In the genomic region with DNA sequence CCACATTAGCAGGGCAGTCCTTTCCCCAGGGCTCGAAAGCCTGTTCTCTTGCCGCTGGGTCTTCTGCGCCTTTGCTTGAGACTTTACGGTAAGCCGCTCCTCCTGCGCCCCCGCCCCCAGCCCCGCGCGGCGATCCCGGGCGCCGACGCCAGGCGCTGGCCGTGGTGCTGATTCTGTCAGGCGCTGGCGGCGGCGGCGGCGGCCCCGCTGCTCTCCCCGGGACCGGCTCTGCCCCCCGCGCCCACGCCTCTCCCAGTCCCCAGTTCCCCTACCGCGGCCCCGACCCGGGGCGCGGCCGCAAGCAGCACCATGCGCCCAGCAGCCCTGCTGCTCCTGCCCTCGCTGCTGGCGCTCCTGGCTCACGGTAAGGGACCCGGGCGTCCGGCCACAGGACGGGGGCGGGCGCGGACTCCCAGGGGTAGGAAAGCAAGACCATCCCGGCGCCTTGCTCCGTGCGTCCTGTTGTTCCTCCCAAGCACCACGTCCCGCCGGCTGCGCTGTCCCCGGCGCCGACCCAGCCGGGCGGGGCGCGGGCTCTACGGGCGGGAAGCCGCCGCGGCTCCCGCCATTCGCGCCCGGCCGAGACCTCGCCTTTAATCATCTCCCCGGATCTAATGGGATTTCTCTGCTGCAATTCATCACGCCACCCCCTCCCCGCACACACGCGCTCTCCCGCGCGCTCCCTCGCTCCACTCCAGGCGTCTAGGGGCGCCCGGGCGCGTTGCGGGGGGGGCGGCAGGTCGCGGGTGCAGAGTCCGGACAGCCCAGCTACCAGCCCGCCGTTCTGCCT, we compare ENCODE assay signal across 8 mouse cellular contexts. TPM values are rescaled to one million over a fixed set of nuclear protein-coding genes. Genes with fewer than 3 reads are reported as not detected.
DNase-seq lines count a peak whose midpoint lies in the region; ATAC-seq and TF ChIP-seq lines count a peak whose summit lies in the region.

A gene (plus strand): TSS at position 50 of the 790 bp plus-strand sequence.

- TF ChIP-seq EP300 in heart, postnatal 0 days (IDR thresholded peaks at IDR 0.05; ENCODE audit: low read depth) = no peak

- H3K4me2 ChIP-seq in forebrain, embryonic 14.5 days (ENCODE audit: low read length) = peak within 1 kb of the TSS; percentile 86
- H3K4me2 ChIP-seq in heart, postnatal 0 days (ENCODE audit: low read depth, low read length) = peak within 1 kb of the TSS; percentile 68
- H3K4me2 ChIP-seq in liver, embryonic 16.5 days (ENCODE audit: low read depth, low read length) = peak within 1 kb of the TSS; percentile 71

- H3K4me3 ChIP-seq in forebrain, embryonic 14.5 days (ENCODE audit: low read depth, low read length) = peak within 1 kb of the TSS; percentile 87
- H3K4me3 ChIP-seq in heart, postnatal 0 days (ENCODE audit: low read depth, low read length) = peak within 1 kb of the TSS; percentile 44
- H3K4me3 ChIP-seq in liver, embryonic 16.5 days (ENCODE audit: low read depth, low read length) = peak within 1 kb of the TSS; percentile 45
- peak within 1 kb of the TSS; percentile 97 for H3K4me3 ChIP-seq in olfactory bulb, adult 2 months (ENCODE audit: insufficient read depth, low read depth, low read length)

- peak within 1 kb of the TSS; percentile 94 for H3K27ac ChIP-seq in forebrain, embryonic 14.5 days (ENCODE audit: low read depth, low read length)
- no peak within 1 kb of the TSS for H3K27ac ChIP-seq in heart, postnatal 0 days (ENCODE audit: low read depth)
- H3K27ac ChIP-seq in liver, embryonic 16.5 days (ENCODE audit: low read length) = no peak within 1 kb of the TSS
- peak within 1 kb of the TSS; percentile 96 for H3K27ac ChIP-seq in olfactory bulb, adult 2 months (ENCODE audit: insufficient read depth, low read depth, low read length)

- H3K4me1 ChIP-seq in forebrain, embryonic 14.5 days (ENCODE audit: control insufficient read depth, insufficient read depth, low read length) = peaks cover 54% of the 10 kb centered on the region
- H3K4me1 ChIP-seq in heart, postnatal 0 days (ENCODE audit: control insufficient read depth, insufficient read depth) = peaks cover 7% of the 10 kb centered on the region; the same call in 1 of the 2 replicates
- no peaks in the 10 kb centered on the region; the same call in 1 of the 2 replicates for H3K4me1 ChIP-seq in liver, embryonic 16.5 days (ENCODE audit: control insufficient read depth, low read depth, low read length)
- H3K4me1 ChIP-seq in olfactory bulb, adult 2 months (ENCODE audit: control insufficient read depth, insufficient read depth, low read length) = peaks cover 28% of the 10 kb centered on the region

- 0 out of 2 replicates have a peak, but pooled peaks cover 7% of the 10 kb centered on the region for H3K27me3 ChIP-seq in forebrain, embryonic 14.5 days (replicated peaks; ENCODE audit: control insufficient read depth, insufficient read depth, low read length)
- peaks cover 64% of the 10 kb centered on the region for H3K27me3 ChIP-seq in heart, postnatal 0 days (ENCODE audit: control insufficient read depth, insufficient read depth, low read length)
- H3K27me3 ChIP-seq in liver, embryonic 16.5 days (ENCODE audit: control insufficient read depth, insufficient read depth, low read depth, low read length) = peaks cover 66% of the 10 kb centered on the region

- WGBS in forebrain, embryonic 14.5 days = under 1% methylated on average over 79 of the region's 94 CpGs
- under 1% methylated on average over 84 of the region's 94 CpGs for WGBS in heart, postnatal 0 days
- WGBS in liver, embryonic 16.5 days (ENCODE audit: insufficient replicate concordance) = under 1% methylated on average over 73 of the region's 94 CpGs
- under 1% methylated on average over 91 of the region's 94 CpGs for WGBS in olfactory bulb, adult 2 months

- no peaks in the 10 kb centered on the region for H3K9me3 ChIP-seq in forebrain, embryonic 14.5 days (replicated peaks; ENCODE audit: control insufficient read depth, low read length)
- H3K9me3 ChIP-seq in heart, postnatal 0 days (replicated peaks; ENCODE audit: control insufficient read depth, low read length) = no peaks in the 10 kb centered on the region
- H3K9me3 ChIP-seq in liver, embryonic 16.5 days (replicated peaks; ENCODE audit: control insufficient read depth, low read length) = no peaks in the 10 kb centered on the region

- DNase-seq in monocyte, adult 2 months (ENCODE audit: low read depth in 1 of 2, low spot score in 2 of 2) = peak; percentile 6 to 30
- DNase-seq in forebrain, embryonic 14.5 days (ENCODE audit: low spot score) = peak; percentile 92
- DNase-seq in heart, postnatal 0 days (ENCODE audit: low spot score) = peak; percentile 60
- DNase-seq in kidney, postnatal 4 days = peak; percentile 91 to 92
- DNase-seq in testis, postnatal 10 days (ENCODE audit: low spot score) = peak; percentile 92

- TF ChIP-seq CTCF in heart, postnatal 0 days (IDR thresholded peaks at IDR 0.05; ENCODE audit: low read depth) = no peak
- no peak for TF ChIP-seq CTCF in olfactory bulb, adult 2 months (IDR thresholded peaks at IDR 0.05; ENCODE audit: insufficient read depth, low read depth, low read length)

- peak within 1 kb of the TSS; percentile 95 for H3K9ac ChIP-seq in forebrain, embryonic 14.5 days (ENCODE audit: low read length)
- no peak within 1 kb of the TSS for H3K9ac ChIP-seq in heart, postnatal 0 days (replicated peaks; ENCODE audit: low read depth, low read length)
- no peak within 1 kb of the TSS for H3K9ac ChIP-seq in liver, embryonic 16.5 days (ENCODE audit: low read depth, low read length)

- ATAC-seq in monocyte, adult 5-6 weeks (replicated peaks; ENCODE audit: insufficient number of reproducible peaks, low FRiP score, low TSS enrichment, poor library complexity, severe bottlenecking) = no peak
- ATAC-seq in forebrain, embryonic 14.5 days = peak; percentile 82
- ATAC-seq in heart, postnatal 0 days (ENCODE audit: insufficient read depth, low read depth) = peak; percentile 85
- ATAC-seq in liver, embryonic 16.5 days (ENCODE audit: low read depth) = peak; percentile 60

- TF ChIP-seq POLR2A in olfactory bulb, adult 2 months (IDR thresholded peaks at IDR 0.05; ENCODE audit: insufficient read depth, low read depth, low read length) = peak; percentile 71; the same call in 1 of the 2 replicates

- no peaks in the 10 kb centered on the region for H3K36me3 ChIP-seq in forebrain, embryonic 14.5 days (ENCODE audit: control insufficient read depth, insufficient read depth, low read length)
- H3K36me3 ChIP-seq in heart, postnatal 0 days (replicated peaks; ENCODE audit: control insufficient read depth, insufficient read depth, low read length) = no peaks in the 10 kb centered on the region
- H3K36me3 ChIP-seq in liver, embryonic 16.5 days (ENCODE audit: control insufficient read depth, insufficient read depth) = no peaks in the 10 kb centered on the region

RNA-seq across cellular contexts. Expression of the gene that starts here (rescaled TPM):
- not detected in 3 replicates for total RNA-seq in monocyte, adult 5-6 weeks (2017)
- 140 and 175 TPM in 2 replicates for polyA plus RNA-seq in forebrain, embryonic 14.5 days (2014; fragmentation: Nextera tagmentation; extraction: Ambion mirVana)
- total RNA-seq in heart, postnatal 0 days (2014; rRNA removed; ENCODE audit: low replicate concordance) = 0.77 TPM in 1 of 2 replicates, not detected in the other
- polyA plus RNA-seq in heart, postnatal 0 days (2015; fragmentation: Nextera tagmentation; extraction: Ambion mirVana) = 0.08 TPM in 1 of 2 replicates, not detected in the other
- polyA plus RNA-seq in liver, embryonic 16.5 days (2015; fragmentation: Nextera tagmentation; extraction: Ambion mirVana) = 0.17 TPM in 1 of 2 replicates, not detected in the other
- 109 TPM in 1 of 2 replicates, not detected in the other for polyA plus RNA-seq in olfactory bulb, adult 2 months (2012; ENCODE audit: insufficient read depth, insufficient read length, low replicate concordance, missing spikeins)

Comparison
In these comparisons a context has a peak if more than half of its experiments do, and no peak if none do; other contexts are left out.
1. RNA of the gene that starts here (polyA plus RNA-seq): 140 to 175 TPM in forebrain, embryonic 14.5 days and 109 TPM in olfactory bulb, adult 2 months; 0.17 TPM in liver, embryonic 16.5 days and 0.08 TPM in heart, postnatal 0 days; every median in the first group is over 10 times any median in the second.
2. Peak in DNase-seq, ATAC-seq, H3K4me3 ChIP-seq and H3K4me2 ChIP-seq in heart, postnatal 0 days; RNA of the gene not detected or under 1 TPM.
3. Peak in ATAC-seq, H3K4me3 ChIP-seq and H3K4me2 ChIP-seq in liver, embryonic 16.5 days; RNA of the gene not detected or under 1 TPM.
4. DNase-seq: peak in every context shown above with its lines; median percentile 92 in forebrain, embryonic 14.5 days; 92 in testis, postnatal 10 days; 92 in kidney, postnatal 4 days; 60 in heart, postnatal 0 days; 18 in monocyte, adult 2 months.
5. H3K27ac ChIP-seq: peak in forebrain, embryonic 14.5 days (single experiment) and olfactory bulb, adult 2 months (single experiment); none in heart, postnatal 0 days (single experiment) and liver, embryonic 16.5 days (single experiment).
6. H3K4me3 ChIP-seq: peak in every context shown above with its lines; median percentile 97 in olfactory bulb, adult 2 months; 87 in forebrain, embryonic 14.5 days; 45 in liver, embryonic 16.5 days; 44 in heart, postnatal 0 days.
7. Peak in every context shown above with its lines, with median percentiles within 50 percentile points of each other: H3K4me2 ChIP-seq.